Mouse (Mus musculus) lung, adult 2 months (tissue): ENCODE measurements around the gene Gm45713. TPM values are rescaled to one million over a fixed set of nuclear protein-coding genes. Genes with fewer than 3 reads are reported as not detected.
"Not testable (repeated sequence)": the region's sequence is repeated elsewhere in the genome, so short reads cannot be mapped to it uniquely, and the experiment has no call there.

Experiments
- DNase-seq: peaks from one replicate; pipeline ENCODE4 v3.0.0; 2022
- H3K4me1 ChIP-seq: fragments of 200-500 bp; 2 replicates; pipeline ENCODE4 v1.6.1; 2011; ENCODE audit warnings: low read length; ENCODE audit not compliant: control insufficient read depth, insufficient read depth
- H3K4me3 ChIP-seq: fragments of 200-500 bp; replicated peaks from 2 replicates; pipeline ENCODE3; 2011; ENCODE audit warnings: low read depth, mild to moderate bottlenecking, control low read depth, low read length; ENCODE audit errors: extremely low read depth
- CTCF ChIP-seq: fragments of 200-500 bp; IDR thresholded peaks from 2 replicates; pipeline ENCODE4 v1.5.1; 2011; ENCODE audit warnings: mild to moderate bottlenecking, low read length, control low read depth; ENCODE audit not compliant: insufficient read depth
- POLR2A ChIP-seq: fragments of 200-500 bp; IDR thresholded peaks from 2 replicates; pipeline ENCODE4 v1.6.1; 2011; ENCODE audit warnings: low read depth, mild to moderate bottlenecking, control low read depth, low read length, borderline replicate concordance; ENCODE audit errors: extremely low read depth
- WGBS: fragments of 180-500 bp; shearing (Covaris S2); methylation state at CpG from one replicate; pipeline ENCODE4 v1.1.7; 2018; 5-methylcytosine and 5-hydroxymethylcytosine counted together
- polyA plus RNA-seq: library from polyadenylated mRNA; depleted of rRNA; stranded (reverse); fragments of >200 nt; gene quantifications from 2 replicates; pipeline ENCODE4 v1.2.3, GENCODE M21; 2012

Gene Gm45713
- polyA plus RNA-seq, 1 experiment = 3.1 TPM

- no peaks in the 10 kb centered on the region for H3K4me1 ChIP-seq
- no peak for DNase-seq
- TF ChIP-seq CTCF (no peak), POLR2A (no peak)
- H3K4me3 ChIP-seq = no peak overlapping the region
- WGBS = 6% methylated on average over 13 of the region's 13 CpGs
These were observed 39.4 kb upstream of the Gm45713 start for GRCm38 (mm10) chr7:45175398-45175797.

- no peak for TF ChIP-seq CTCF
- TF ChIP-seq POLR2A = no peak
- no peak overlapping the region for H3K4me3 ChIP-seq
- WGBS = 7% methylated on average over 29 of the region's 29 CpGs
- H3K4me1 ChIP-seq = no peaks in the 10 kb centered on the region
- no peak for DNase-seq
These were observed 38.7 kb upstream of the Gm45713 start for GRCm38 (mm10) chr7:45174567-45175280.

- not testable (repeated sequence) for H3K4me3 ChIP-seq, DNase-seq, H3K4me1 ChIP-seq
- 57% methylated on average over 1 of the region's 1 CpGs for WGBS
These were observed 37.7 kb upstream of the Gm45713 start for GRCm38 (mm10) chr7:45173772-45174171.

GRCm38 (mm10) chr7:45172974-45173373 lies 36.9 kb upstream of the Gm45713 start:
- H3K4me1 ChIP-seq = 0 out of 2 replicates have a peak, but pooled peaks cover 2% of the 10 kb centered on the region
- WGBS = 59% methylated on average over 7 of the region's 7 CpGs
- no peak overlapping the region for H3K4me3 ChIP-seq
- TF ChIP-seq POLR2A = no peak
- TF ChIP-seq CTCF = peak; percentile 21; the same call in 1 of the 2 replicates
- no peak for DNase-seq

GRCm38 (mm10) chr7:45169495-45169894 lies 33.5 kb upstream of the Gm45713 start:
- TF ChIP-seq POLR2A (no peak), CTCF (no peak)
- 84% methylated on average over 3 of the region's 3 CpGs for WGBS
- DNase-seq = no peak

GRCm38 (mm10) chr7:45168656-45169055 lies 32.6 kb upstream of the Gm45713 start:
- Histone ChIP-seq H3K4me1 (0 out of 2 replicates have a peak, but pooled peaks cover 2% of the 10 kb centered on the region), H3K4me3 (no peak overlapping the region)
- WGBS = 6% methylated on average over 24 of the region's 24 CpGs
- DNase-seq = no peak
- TF ChIP-seq CTCF = no peak
- TF ChIP-seq POLR2A = no peak

More at GRCm38 (mm10) chr7:45169495-45169894, 33.5 kb upstream of the Gm45713 start:
- H3K4me1 ChIP-seq = 0 out of 2 replicates have a peak, but pooled peaks cover 2% of the 10 kb centered on the region
- H3K4me3 ChIP-seq = no peak overlapping the region

- no peak for TF ChIP-seq CTCF
- no peak for TF ChIP-seq POLR2A
- Histone ChIP-seq H3K4me1 (0 out of 2 replicates have a peak, but pooled peaks cover 2% of the 10 kb centered on the region), H3K4me3 (no peak overlapping the region)
- no peak for DNase-seq
- WGBS = 8% methylated on average over 19 of the region's 19 CpGs
These were observed 31.9 kb upstream of the Gm45713 start for GRCm38 (mm10) chr7:45167761-45168445.

GRCm38 (mm10) chr7:45166950-45167401 lies 30.9 kb upstream of the Gm45713 start:
- Histone ChIP-seq H3K4me3 (no peak overlapping the region), H3K4me1 (0 out of 2 replicates have a peak, but pooled peaks cover 2% of the 10 kb centered on the region)
- 23% methylated on average over 10 of the region's 10 CpGs for WGBS
- no peak for TF ChIP-seq POLR2A
- TF ChIP-seq CTCF = no peak
- no peak for DNase-seq

GRCm38 (mm10) chr7:45165701-45166100 lies 29.7 kb upstream of the Gm45713 start:
- 54% methylated on average over 11 of the region's 11 CpGs for WGBS
- TF ChIP-seq CTCF (no peak), POLR2A (no peak)

More at GRCm38 (mm10) chr7:45165701-45166100, 29.7 kb upstream of the Gm45713 start:
- H3K4me1 ChIP-seq = 0 out of 2 replicates have a peak, but pooled peaks cover 2% of the 10 kb centered on the region
- no peak for DNase-seq
- no peak overlapping the region for H3K4me3 ChIP-seq
